Mouse (Mus musculus) 416B (cell line): ENCODE measurements at regions not wholly inside any gene's neighbourhood (a gene's known extent, or its start where the extent isn't known, plus 50 kb on each side); places are given as distances from the start of the nearest gene placed in this dataset.

ENCODE experiments used
- DNase-seq: peaks from one replicate; pipeline ENCODE4 v3.0.0; 2011; ENCODE audit warnings: low read depth

GRCm38 (mm10) chr10:27995035-27995399 lies 79.6 kb upstream of the Ptprk start:
- DNase-seq, result no peak

- no peak for DNase-seq
Observed at GRCm38 (mm10) chr10:28010756-28011155, 63.9 kb upstream of the Ptprk start.

- no peak for DNase-seq
Observed at GRCm38 (mm10) chr10:28012135-28012534, 62.5 kb upstream of the Ptprk start.

DNA sequence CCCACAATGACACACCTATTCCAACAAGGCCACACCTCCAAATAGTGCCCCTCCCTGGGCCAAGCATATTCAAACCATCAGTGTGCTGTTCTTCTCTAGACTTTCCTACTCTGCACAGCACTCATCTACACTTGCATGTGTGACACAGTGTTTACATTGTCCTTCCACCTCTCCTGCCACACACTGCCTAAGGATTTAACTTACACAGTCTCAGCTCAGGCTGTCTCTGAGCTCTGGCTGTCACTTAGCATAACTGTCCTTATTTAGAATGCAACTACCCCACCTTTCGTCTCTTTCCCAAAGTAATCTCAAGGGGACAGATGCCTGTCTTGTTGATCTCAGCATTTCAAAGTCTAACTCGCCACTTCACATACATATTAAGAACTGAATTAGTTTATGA lies 61.2 kb upstream of the Ptprk start:
- DNase-seq, result no peak

- DNase-seq, result no peak
Observed at GRCm38 (mm10) chr10:28014306-28014825, 60.3 kb upstream of the Ptprk start.
